Mouse (Mus musculus) MEL (cell line): ENCODE data around the gene Agap2. TPM values are rescaled to one million over a fixed set of nuclear protein-coding genes. Genes with fewer than 3 reads are reported as not detected.

ENCODE experiments used
- DNase-seq: peaks from one replicate; pipeline ENCODE4 v3.0.0; 2011; ENCODE audit warnings: low read depth, low spot score
- H3K27ac ChIP-seq: 2 replicates; pipeline ENCODE4 v1.5.1; 2012; ENCODE audit warnings: low read depth, mild to moderate bottlenecking, control low read depth, low read length, moderate library complexity; ENCODE audit not compliant: control insufficient read depth
- H3K27me3 ChIP-seq, 2 experiments: fragments of 150-350 bp in 1 of 2; sonication (generic) in 1 of 2; 2 replicates each; pipeline ENCODE4 v1.6.1; 2012; ENCODE audit warnings: low read length in 2 of 2, mild to moderate bottlenecking in 2 of 2, improper control_type of control experiment in 1 of 2, moderate library complexity in 1 of 2; ENCODE audit not compliant: insufficient read depth in 2 of 2, control insufficient read depth in 1 of 2
- H3K36me3 ChIP-seq, 2 experiments: 2 replicates each; pipeline ENCODE4 v1.6.1; 2012 to 2014; ENCODE audit warnings: low read length in 2 of 2, improper control_type of control experiment in 1 of 2, inconsistent platforms in 1 of 2, mild to moderate bottlenecking in 1 of 2; ENCODE audit not compliant: insufficient read depth in 2 of 2, control insufficient read depth in 1 of 2
- H3K4me1 ChIP-seq, 2 experiments: fragments of 150-350 bp in 1 of 2; sonication (generic) in 1 of 2; 2 replicates each; pipeline ENCODE4 v1.6.1; 2012; ENCODE audit warnings: low read length in 2 of 2, improper control_type of control experiment in 1 of 2, mild to moderate bottlenecking in 1 of 2; ENCODE audit not compliant: insufficient read depth in 2 of 2, control insufficient read depth in 1 of 2
- H3K4me3 ChIP-seq, 2 experiments: fragments of 150-350 bp in 1 of 2; sonication (generic) in 1 of 2; 2 replicates each; pipeline ENCODE4 v1.5.1; 2012; ENCODE audit warnings: low read depth in 2 of 2, low read length in 2 of 2, mild to moderate bottlenecking in 2 of 2, moderate library complexity in 2 of 2, control low read depth in 1 of 2, improper control_type of control experiment in 1 of 2; ENCODE audit not compliant: control insufficient read depth in 1 of 2, insufficient read depth in 1 of 2
- H3K79me2 ChIP-seq: 2 replicates; pipeline ENCODE4 v1.6.1; 2012; ENCODE audit warnings: mild to moderate bottlenecking, low read length, moderate library complexity; ENCODE audit not compliant: control insufficient read depth, poor library complexity, insufficient read depth
- H3K9ac ChIP-seq: 2 replicates; pipeline ENCODE4 v1.6.1; 2012; ENCODE audit warnings: low read depth, mild to moderate bottlenecking, control low read depth, low read length, moderate library complexity; ENCODE audit not compliant: control insufficient read depth, poor library complexity, severe bottlenecking
- H3K9me3 ChIP-seq: fragments of 150-350 bp; sonication (generic); replicated peaks from 2 replicates; pipeline ENCODE4 v1.6.1; 2012; ENCODE audit warnings: mild to moderate bottlenecking, low read length, improper control_type of control experiment, moderate library complexity; ENCODE audit not compliant: insufficient read depth
- BHLHE40 ChIP-seq: IDR thresholded peaks from 2 replicates; pipeline ENCODE4 v1.6.1; 2012; ENCODE audit warnings: low read depth, mild to moderate bottlenecking, inconsistent platforms, low read length, improper control_type of control experiment, borderline replicate concordance
- CHD1 ChIP-seq: IDR thresholded peaks from 2 replicates; pipeline ENCODE4 v1.6.1; 2012; ENCODE audit warnings: low read depth, mild to moderate bottlenecking, inconsistent platforms, low read length, improper control_type of control experiment
- CHD2 ChIP-seq: IDR thresholded peaks from 2 replicates; pipeline ENCODE4 v1.6.1; 2011; ENCODE audit warnings: low read length, improper control_type of control experiment
- CTCF ChIP-seq, 3 experiments: IDR thresholded peaks in 2 of 3; conservative IDR thresholded peaks in 1 of 3; 2 replicates each; pipeline ENCODE4 v1.5.1; 2011 to 2012; ENCODE audit warnings: low read length in 3 of 3, low read depth in 2 of 3, mild to moderate bottlenecking in 2 of 3, improper control_type of control experiment in 1 of 3, inconsistent platforms in 1 of 3, mixed read lengths in 1 of 3, moderate library complexity in 1 of 3; ENCODE audit not compliant: control insufficient read depth in 1 of 3, insufficient read depth in 1 of 3, poor library complexity in 1 of 3, severe bottlenecking in 1 of 3
- E2F4 ChIP-seq: IDR thresholded peaks from 2 replicates; pipeline ENCODE4 v1.6.1; 2011; ENCODE audit warnings: low read depth, low read length, improper control_type of control experiment, borderline replicate concordance
- ETS1 ChIP-seq: IDR thresholded peaks from 2 replicates; pipeline ENCODE4 v1.6.1; 2012; ENCODE audit warnings: low read depth, mild to moderate bottlenecking, inconsistent platforms, low read length, improper control_type of control experiment, moderate library complexity
- JUND ChIP-seq: IDR thresholded peaks from 2 replicates; pipeline ENCODE4 v1.6.1; 2011; ENCODE audit warnings: low read depth, mild to moderate bottlenecking, improper control_type of control experiment, low read length
- MAX ChIP-seq: IDR thresholded peaks from 2 replicates; pipeline ENCODE4 v1.6.1; 2011; ENCODE audit warnings: low read length, improper control_type of control experiment
- NELFE ChIP-seq: IDR thresholded peaks from 2 replicates; pipeline ENCODE4 v1.6.1; 2011; ENCODE audit warnings: low read depth, low read length, improper control_type of control experiment
- NRF1 ChIP-seq: IDR thresholded peaks from 2 replicates; pipeline ENCODE4 v1.6.1; 2014; ENCODE audit warnings: low read depth, mild to moderate bottlenecking, inconsistent platforms, low read length, improper control_type of control experiment, moderate library complexity; ENCODE audit not compliant: poor library complexity, insufficient read depth, severe bottlenecking
- POLR2A ChIP-seq, 2 experiments: IDR thresholded peaks; 2 replicates each; pipeline ENCODE4 v1.6.1; 2011 to 2012; ENCODE audit warnings: low read length in 2 of 2, mild to moderate bottlenecking in 2 of 2, control low read depth in 1 of 2, improper control_type of control experiment in 1 of 2, low read depth in 1 of 2, moderate library complexity in 1 of 2; ENCODE audit not compliant: control insufficient read depth in 1 of 2, insufficient read depth in 1 of 2, poor library complexity in 1 of 2
- RAD21 ChIP-seq: IDR thresholded peaks from 2 replicates; pipeline ENCODE4 v1.6.1; 2011; ENCODE audit warnings: mild to moderate bottlenecking, low read depth, low read length, improper control_type of control experiment
- RCOR1 ChIP-seq: IDR thresholded peaks from 2 replicates; pipeline ENCODE4 v1.6.1; 2012; ENCODE audit warnings: low read depth, mild to moderate bottlenecking, inconsistent platforms, low read length, improper control_type of control experiment
- SIN3A ChIP-seq: IDR thresholded peaks from 2 replicates; pipeline ENCODE4 v1.6.1; 2012; ENCODE audit warnings: low read length, improper control_type of control experiment, inconsistent platforms
- ZKSCAN1 ChIP-seq: IDR thresholded peaks from 2 replicates; pipeline ENCODE4 v1.6.1; 2012; ENCODE audit warnings: low read depth, mild to moderate bottlenecking, inconsistent platforms, low read length, improper control_type of control experiment, moderate library complexity
- polyA plus RNA-seq, 2 experiments: library from polyadenylated mRNA; stranded (reverse) in 1 of 2; unstranded in 1 of 2; fragments of >175 nt in 1 of 2; fragments of >200 nt in 1 of 2; gene quantifications; 2 replicates each; pipeline versions ENCODE4 v1.2.1 to v1.2.4; 2012; ENCODE audit warnings: low replicate concordance in 2 of 2, low read depth in 1 of 2; ENCODE audit not compliant: insufficient read length in 2 of 2, insufficient read depth in 1 of 2, missing spikeins in 1 of 2
- total RNA-seq: library from RNA; depleted of rRNA; stranded (reverse); fragments of 300-350 nt; gene quantifications from 2 replicates; pipeline ENCODE4 v1.2.3, GENCODE M21; 2012

Agap2 gene
- total and polyA plus RNA-seq, 3 experiments, result 0.04 to 0.46 TPM; not detected in 1

- Histone ChIP-seq H3K9ac (no peak overlapping the region), H3K36me3 (no peaks in the 10 kb centered on the region), H3K9me3 (no peaks in the 10 kb centered on the region), H3K27ac (no peak overlapping the region), H3K4me1 (no peaks in the 10 kb centered on the region), H3K4me3 (no peak overlapping the region), H3K27me3 (no peaks in the 10 kb centered on the region), H3K79me2 (no peaks in the 10 kb centered on the region)
- TF ChIP-seq BHLHE40, result no peak
- TF ChIP-seq CTCF (IDR thresholded peaks at IDR 0.05 in 2 of 3, conservative IDR thresholded peaks at IDR 0.05 in 1 of 3; ENCODE audit: control insufficient read depth in 1 of 3, insufficient read depth in 1 of 3, low read depth in 2 of 3, low read length in 3 of 3, poor library complexity in 1 of 3, severe bottlenecking in 1 of 3), result peak in 1 of 3 experiments; percentile 28; a peak in 2 of 6 replicates
- TF ChIP-seq CHD2, result no peak
- TF ChIP-seq RAD21, result peak; percentile 14
- DNase-seq, result no peak
Observed at GRCm38 (mm10) chr10:127083292-127083914, 8.3 kb downstream of the Agap2 start.

- H3K27ac ChIP-seq, result no peak overlapping the region
- no peaks in the 10 kb centered on the region for H3K9me3 ChIP-seq
- no peak overlapping the region for H3K4me3 ChIP-seq
- no peaks in the 10 kb centered on the region for H3K27me3 ChIP-seq
- no peak overlapping the region for H3K9ac ChIP-seq
- TF ChIP-seq POLR2A (IDR thresholded peaks at IDR 0.05; ENCODE audit: control insufficient read depth in 1 of 2, insufficient read depth in 1 of 2, low read depth in 1 of 2, low read length in 2 of 2, poor library complexity in 1 of 2) (no peak), BHLHE40 (no peak), ETS1 (no peak), RCOR1 (no peak), JUND (no peak), E2F4 (no peak), CHD2 (no peak)
- H3K4me1 ChIP-seq, result no peaks in the 10 kb centered on the region
- no peak for DNase-seq
- no peaks in the 10 kb centered on the region for H3K79me2 ChIP-seq
- peaks cover 0 to 1% of the 10 kb centered on the region in 2 experiments; a peak in 1 of 4 replicates for H3K36me3 ChIP-seq
Observed at GRCm38 (mm10) chr10:127083915-127084306, 8.8 kb downstream of the Agap2 start.

- no peak overlapping the region for H3K4me3 ChIP-seq
- no peak for DNase-seq
- H3K79me2 ChIP-seq, result no peaks in the 10 kb centered on the region
- no peaks in the 10 kb centered on the region for H3K9me3 ChIP-seq
- TF ChIP-seq NRF1 (no peak), SIN3A (no peak), NELFE (no peak), ZKSCAN1 (no peak), CHD1 (no peak), ETS1 (no peak), MAX (no peak), JUND (no peak)
- no peak overlapping the region for H3K9ac ChIP-seq
- no peak overlapping the region for H3K27ac ChIP-seq
- no peaks in the 10 kb centered on the region for H3K27me3 ChIP-seq
- H3K36me3 ChIP-seq, result peaks cover 0 to 3% of the 10 kb centered on the region in 2 experiments; a peak in 1 of 4 replicates
- no peaks in the 10 kb centered on the region for H3K4me1 ChIP-seq
Observed at GRCm38 (mm10) chr10:127085052-127085451, 10.0 kb downstream of the Agap2 start.
